Mouse (Mus musculus) embryonic facial prominence, embryonic 12.5 days (tissue): ENCODE measurements around the gene Fcgr4. TPM values are rescaled to one million over a fixed set of nuclear protein-coding genes. Genes with fewer than 3 reads are reported as not detected.

Experiments used
- ATAC-seq: fragments of 200-750 bp; cut with Nextera tagmentation; 2 replicates; pipeline ENCODE4 v1.8.0; 2017; ENCODE audit not compliant: insufficient number of reproducible peaks, insufficient read depth, low FRiP score, low TSS enrichment
- H3K27ac ChIP-seq: fragments of 300-500 bp; sonication (generic); 2 replicates; pipeline ENCODE4 v1.5.1; 2016; ENCODE audit warnings: mild to moderate bottlenecking
- H3K27me3 ChIP-seq: fragments of 300-500 bp; sonication (generic); 2 replicates; pipeline ENCODE4 v1.6.1; 2016; ENCODE audit warnings: mild to moderate bottlenecking, moderate library complexity
- H3K36me3 ChIP-seq: fragments of 300-500 bp; sonication (generic); 2 replicates; pipeline ENCODE4 v1.6.1; 2016; ENCODE audit warnings: mild to moderate bottlenecking
- H3K4me1 ChIP-seq: fragments of 300-500 bp; sonication (generic); 2 replicates; pipeline ENCODE4 v1.6.1; 2016
- H3K4me2 ChIP-seq: fragments of 300-500 bp; sonication (generic); replicated peaks from 2 replicates; pipeline ENCODE4 v1.6.1; 2016; ENCODE audit warnings: mild to moderate bottlenecking, moderate library complexity
- H3K4me3 ChIP-seq: fragments of 300-500 bp; sonication (generic); 2 replicates; pipeline ENCODE4 v1.5.1; 2016; ENCODE audit warnings: mild to moderate bottlenecking
- H3K9ac ChIP-seq: fragments of 300-500 bp; sonication (generic); 2 replicates; pipeline ENCODE4 v1.6.1; 2016; ENCODE audit warnings: mild to moderate bottlenecking, moderate library complexity
- H3K9me3 ChIP-seq: fragments of 300-500 bp; sonication (generic); 2 replicates; pipeline ENCODE4 v1.6.1; 2016; ENCODE audit warnings: mild to moderate bottlenecking, moderate library complexity
- WGBS: fragments of 180-500 bp; shearing (Covaris S2); methylation state at CpG from one replicate; pipeline ENCODE4 v1.1.7; 2016; 5-methylcytosine and 5-hydroxymethylcytosine counted together
- polyA plus RNA-seq: library from polyadenylated mRNA; unstranded; fragments of >200 nt; fragmentation: Nextera tagmentation; extraction: Ambion mirVana; gene quantifications from 2 replicates; pipeline ENCODE4 v1.2.1, GENCODE M21; 2016

Fcgr4 gene
- polyA plus RNA-seq, 1 experiment from 2014 or later, result 0.13 TPM

DNA sequence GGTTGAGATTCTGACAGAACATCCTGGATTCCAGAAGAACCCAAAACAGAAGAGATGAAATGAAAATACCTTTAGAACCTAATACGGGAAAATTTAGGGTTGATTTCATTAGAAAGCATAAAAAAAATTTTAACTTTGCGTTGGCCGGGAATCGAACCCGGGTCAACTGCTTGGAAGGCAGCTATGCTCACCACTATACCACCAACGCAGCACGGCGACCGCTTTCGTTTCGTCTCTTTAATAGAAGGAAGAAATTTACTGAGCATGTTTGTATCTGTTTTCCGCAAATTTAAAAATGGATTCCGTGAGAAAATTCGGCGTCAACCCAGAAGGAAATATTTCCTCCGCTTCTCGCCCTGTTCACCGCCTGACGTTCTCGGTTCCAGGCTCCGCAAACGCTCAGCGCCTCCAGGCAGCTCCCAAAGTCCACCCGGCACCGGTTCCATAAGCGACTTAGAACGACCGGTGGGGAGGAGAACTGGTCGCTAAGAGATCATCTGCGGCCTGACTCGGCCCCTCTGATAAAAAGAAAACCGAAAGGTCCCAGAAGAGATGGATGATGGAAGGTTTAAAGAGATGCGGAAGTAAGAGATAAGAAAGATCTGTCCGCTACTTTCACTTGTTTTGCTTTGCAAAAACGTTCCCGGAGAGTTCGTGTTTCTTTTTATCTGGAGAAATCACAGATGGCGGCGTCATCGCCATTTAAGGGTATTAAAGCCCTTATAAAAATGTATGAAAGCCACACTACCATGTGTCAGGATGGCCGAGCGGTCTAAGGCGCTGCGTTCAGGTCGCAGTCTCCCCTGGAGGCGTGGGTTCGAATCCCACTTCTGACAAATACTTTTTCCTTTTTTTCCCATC lies 19.4 kb downstream of the Fcgr4 start:
- Histone ChIP-seq H3K4me3 (peak overlapping the region; percentile 82), H3K9ac (peak overlapping the region; percentile 52; the same call in 1 of the 2 replicates), H3K36me3 (no peaks in the 10 kb centered on the region), H3K27me3 (peaks cover 20% of the 10 kb centered on the region), H3K4me1 (peaks cover 6% of the 10 kb centered on the region; the same call in 1 of the 2 replicates), H3K27ac (peak overlapping the region; percentile 58), H3K9me3 (no peaks in the 10 kb centered on the region), H3K4me2 (peak overlapping the region; percentile 50)
- WGBS, result under 1% methylated on average over 47 of the region's 47 CpGs
- ATAC-seq, result peak; percentile 68

DNA sequence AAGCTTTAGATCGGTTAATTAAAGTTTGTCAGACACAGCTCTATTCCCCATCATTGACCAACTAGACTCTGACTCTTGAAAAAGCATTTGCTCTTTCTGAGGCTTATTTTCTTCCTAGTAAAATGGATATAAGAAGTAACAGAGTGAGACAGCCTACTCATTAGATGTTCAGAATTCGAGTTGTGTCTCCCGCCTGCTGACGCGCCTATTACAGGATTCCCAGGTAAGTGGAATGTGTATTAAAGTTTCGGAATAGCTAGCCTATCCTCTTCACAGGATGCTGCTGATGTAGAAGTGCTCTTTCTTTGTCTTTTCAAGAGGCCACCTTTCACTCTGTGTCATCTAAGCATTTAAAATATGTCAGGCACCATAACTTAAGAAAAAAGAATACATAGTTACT lies 20.4 kb downstream of the Fcgr4 start:
- no peak for ATAC-seq
- Histone ChIP-seq H3K4me2 (no peak overlapping the region; the same call in 1 of the 2 replicates), H3K9ac (no peak overlapping the region), H3K9me3 (no peaks in the 10 kb centered on the region), H3K4me3 (no peak overlapping the region), H3K27me3 (peaks cover 16% of the 10 kb centered on the region), H3K36me3 (no peaks in the 10 kb centered on the region), H3K27ac (no peak overlapping the region), H3K4me1 (peaks cover 6% of the 10 kb centered on the region; the same call in 1 of the 2 replicates)
- WGBS, result 76% methylated on average over 6 of the region's 6 CpGs

DNA sequence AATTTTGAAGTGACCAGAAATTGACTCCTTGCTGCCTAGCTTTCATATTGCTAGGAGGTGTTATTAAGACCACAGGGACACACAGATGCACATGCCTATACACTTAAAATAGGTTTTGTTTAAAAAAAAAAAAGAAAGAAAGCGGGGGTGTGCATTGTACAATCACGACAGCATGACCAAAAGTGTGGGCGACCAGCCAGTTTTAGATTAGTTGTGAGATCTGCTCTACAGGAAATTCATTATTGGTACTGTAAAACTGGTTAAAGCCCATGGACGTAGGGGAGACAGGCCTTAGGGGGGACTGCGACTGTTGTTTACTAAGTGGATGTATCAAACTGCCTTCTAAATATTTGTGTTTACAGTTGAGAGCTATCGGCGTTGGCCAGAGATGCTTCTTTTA lies 21.2 kb downstream of the Fcgr4 start:
- H3K4me3 ChIP-seq, result no peak overlapping the region
- H3K36me3 ChIP-seq, result no peaks in the 10 kb centered on the region
- peaks cover 4% of the 10 kb centered on the region; the same call in 1 of the 2 replicates for H3K4me1 ChIP-seq
- no peak overlapping the region for H3K27ac ChIP-seq
- peaks cover 14% of the 10 kb centered on the region for H3K27me3 ChIP-seq
- no peaks in the 10 kb centered on the region for H3K9me3 ChIP-seq
- H3K4me2 ChIP-seq, result no peak overlapping the region
- ATAC-seq, result no peak
- H3K9ac ChIP-seq, result no peak overlapping the region
- 87% methylated on average over 7 of the region's 7 CpGs for WGBS

DNA sequence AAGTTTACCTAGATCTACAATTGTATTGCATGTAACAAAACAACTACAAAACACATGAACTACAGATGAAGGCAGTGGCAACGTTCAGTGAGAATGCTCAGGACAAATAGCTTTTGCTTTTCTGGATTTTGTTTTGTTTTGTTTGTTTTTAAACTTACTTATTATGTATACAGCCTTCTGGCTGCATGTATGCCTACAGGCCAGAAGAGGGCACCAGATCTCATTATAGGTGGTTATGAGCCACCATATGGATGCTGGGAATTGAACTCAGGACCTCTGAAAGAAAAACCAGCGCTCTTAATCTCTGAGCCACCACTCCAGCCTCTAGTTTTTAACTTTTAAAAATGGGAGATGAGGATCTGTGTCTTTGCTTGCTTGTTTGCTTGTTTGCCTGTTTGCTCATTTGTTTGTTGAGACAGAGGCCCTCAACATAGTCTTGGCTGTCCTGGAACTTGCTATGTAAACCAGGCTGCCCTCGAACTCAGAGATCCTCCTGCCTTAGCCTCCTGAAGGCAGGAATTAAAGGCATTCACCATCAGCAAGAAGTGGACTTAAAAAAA lies 25.0 kb downstream of the Fcgr4 start:
- Histone ChIP-seq H3K9me3 (no peaks in the 10 kb centered on the region), H3K9ac (no peak overlapping the region), H3K4me1 (no peaks in the 10 kb centered on the region), H3K4me2 (peak overlapping the region; percentile 45), H3K27me3 (peaks cover 4% of the 10 kb centered on the region; the same call in 1 of the 2 replicates), H3K27ac (peak overlapping the region; percentile 78; the same call in 1 of the 2 replicates), H3K4me3 (peak overlapping the region; percentile 66), H3K36me3 (no peaks in the 10 kb centered on the region)
- 72% methylated on average over 3 of the region's 3 CpGs for WGBS
- ATAC-seq, result no peak

DNA sequence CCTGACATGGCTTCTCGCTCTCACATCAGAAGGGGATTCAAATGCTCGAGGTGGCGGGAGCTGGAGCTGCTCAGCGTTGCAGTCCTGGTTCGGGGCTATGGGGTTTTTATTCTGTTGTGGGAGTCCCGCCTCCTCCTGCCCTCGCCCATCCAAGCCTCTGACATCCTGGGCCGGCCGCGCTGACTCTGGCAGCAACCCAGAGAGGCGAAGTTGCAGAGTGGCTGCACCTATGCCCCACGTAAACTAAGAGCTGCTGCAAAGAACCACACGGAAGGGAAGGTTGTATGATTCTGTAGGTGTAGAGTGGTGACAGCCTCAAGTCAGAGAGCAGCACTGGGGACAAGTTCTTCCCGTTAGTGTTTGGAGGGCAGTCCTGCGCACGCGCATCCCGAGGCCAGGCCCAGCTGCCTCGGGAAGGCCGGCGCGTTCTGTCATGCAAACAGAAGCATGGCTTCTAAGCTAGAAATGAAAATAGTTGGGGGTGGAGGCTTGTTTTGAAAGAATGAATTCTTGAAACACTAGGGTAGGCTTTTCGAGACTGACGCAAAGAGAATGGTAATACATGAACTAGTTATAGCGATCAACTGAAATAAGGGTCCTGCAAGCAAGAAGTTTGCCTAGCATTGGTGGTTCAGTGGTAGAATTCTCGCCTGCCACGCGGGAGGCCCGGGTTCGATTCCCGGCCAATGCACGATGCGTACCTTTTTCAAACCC lies 25.8 kb downstream of the Fcgr4 start:
- under 1% methylated on average over 33 of the region's 33 CpGs for WGBS
- peak overlapping the region; percentile 66 for H3K4me3 ChIP-seq

DNA sequence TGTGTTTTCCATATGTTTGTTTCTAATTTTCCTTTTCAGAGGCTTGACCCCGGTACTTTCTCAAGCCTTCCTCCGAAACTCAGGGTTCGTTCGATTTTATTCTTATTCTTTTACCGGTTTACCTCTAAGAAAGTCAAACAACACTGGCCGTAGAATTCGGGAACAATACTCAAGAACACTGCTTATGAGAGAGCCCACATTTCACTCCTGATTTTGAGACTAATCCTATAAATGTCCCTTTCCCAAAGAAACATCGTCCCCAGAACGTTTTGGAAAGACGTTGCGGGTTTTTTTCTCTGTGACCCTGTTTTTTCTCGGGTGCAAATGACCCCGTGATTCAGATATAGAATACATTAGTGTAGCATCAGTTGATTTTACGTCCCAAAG lies 26.4 kb downstream of the Fcgr4 start:
- H3K4me1 ChIP-seq, result no peaks in the 10 kb centered on the region
- no peak for ATAC-seq
- H3K27ac ChIP-seq, result no peak overlapping the region
- H3K36me3 ChIP-seq, result no peaks in the 10 kb centered on the region
- peak overlapping the region; percentile 66 for H3K4me3 ChIP-seq
- H3K27me3 ChIP-seq, result peaks cover 3% of the 10 kb centered on the region; the same call in 1 of the 2 replicates
- WGBS, result 5% methylated on average over 14 of the region's 14 CpGs
- H3K9me3 ChIP-seq, result no peaks in the 10 kb centered on the region
- no peak overlapping the region for H3K9ac ChIP-seq
- H3K4me2 ChIP-seq, result peak overlapping the region; percentile 49

More for the DNA sequence above, 25.8 kb downstream of the Fcgr4 start:
- Histone ChIP-seq H3K27me3 (peaks cover 4% of the 10 kb centered on the region; the same call in 1 of the 2 replicates), H3K4me1 (no peaks in the 10 kb centered on the region), H3K36me3 (no peaks in the 10 kb centered on the region), H3K9me3 (no peaks in the 10 kb centered on the region), H3K9ac (peak overlapping the region; percentile 60), H3K4me2 (peak overlapping the region; percentile 49), H3K27ac (peak overlapping the region; percentile 78)
- ATAC-seq, result peak; percentile 87

DNA sequence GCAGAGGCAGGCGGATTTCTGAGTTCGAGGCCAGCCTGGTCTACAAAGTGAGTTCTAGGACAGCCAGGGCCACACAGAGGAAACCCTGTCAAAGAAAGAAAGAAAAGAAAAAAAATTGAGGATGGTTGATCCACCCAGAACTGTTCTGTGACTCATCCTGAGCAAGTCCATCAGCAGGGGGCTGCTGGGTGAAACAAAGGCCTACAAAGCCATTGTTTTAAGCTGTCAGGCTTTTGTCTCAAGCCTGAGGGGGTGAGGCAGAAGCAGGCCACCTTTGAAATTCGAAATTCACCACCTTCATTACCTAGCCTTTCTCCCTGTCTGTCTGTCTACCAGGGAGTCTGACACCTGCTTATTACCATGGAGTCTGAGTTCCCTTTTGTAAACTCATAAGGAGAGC lies 27.8 kb downstream of the Fcgr4 start:
- ATAC-seq, result no peak
- H3K36me3 ChIP-seq, result no peaks in the 10 kb centered on the region
- H3K27me3 ChIP-seq, result no peaks in the 10 kb centered on the region
- H3K4me2 ChIP-seq, result no peak overlapping the region
- H3K9me3 ChIP-seq, result no peaks in the 10 kb centered on the region
- H3K9ac ChIP-seq, result no peak overlapping the region
- no peak overlapping the region for H3K27ac ChIP-seq
- 63% methylated on average over 3 of the region's 3 CpGs for WGBS
- H3K4me1 ChIP-seq, result no peaks in the 10 kb centered on the region
- no peak overlapping the region for H3K4me3 ChIP-seq

DNA sequence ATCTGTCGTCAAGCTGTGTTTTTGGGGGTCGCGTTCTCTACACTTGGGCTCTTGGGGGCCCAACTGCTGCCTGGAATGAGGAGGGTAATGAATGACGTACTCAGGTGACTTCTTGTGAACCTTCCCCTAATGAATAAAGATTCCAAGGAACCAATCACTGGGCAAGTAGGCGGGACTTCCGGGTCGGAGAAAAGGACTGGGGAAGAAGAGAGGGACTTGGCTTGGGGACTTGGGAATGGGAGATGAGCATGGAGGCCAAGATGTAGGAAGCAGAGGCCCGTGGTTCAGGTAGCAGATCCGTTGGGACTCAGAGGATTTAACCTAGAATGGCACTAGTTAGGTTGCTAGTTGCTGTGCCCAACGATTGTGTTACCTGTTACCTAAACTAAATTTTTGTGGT lies 30.5 kb downstream of the Fcgr4 start:
- Histone ChIP-seq H3K9me3 (no peaks in the 10 kb centered on the region), H3K4me3 (no peak overlapping the region), H3K9ac (no peak overlapping the region), H3K36me3 (no peaks in the 10 kb centered on the region), H3K27me3 (no peaks in the 10 kb centered on the region), H3K27ac (no peak overlapping the region), H3K4me1 (no peaks in the 10 kb centered on the region), H3K4me2 (no peak overlapping the region)
- WGBS, result 45% methylated on average over 10 of the region's 10 CpGs
- no peak for ATAC-seq

DNA sequence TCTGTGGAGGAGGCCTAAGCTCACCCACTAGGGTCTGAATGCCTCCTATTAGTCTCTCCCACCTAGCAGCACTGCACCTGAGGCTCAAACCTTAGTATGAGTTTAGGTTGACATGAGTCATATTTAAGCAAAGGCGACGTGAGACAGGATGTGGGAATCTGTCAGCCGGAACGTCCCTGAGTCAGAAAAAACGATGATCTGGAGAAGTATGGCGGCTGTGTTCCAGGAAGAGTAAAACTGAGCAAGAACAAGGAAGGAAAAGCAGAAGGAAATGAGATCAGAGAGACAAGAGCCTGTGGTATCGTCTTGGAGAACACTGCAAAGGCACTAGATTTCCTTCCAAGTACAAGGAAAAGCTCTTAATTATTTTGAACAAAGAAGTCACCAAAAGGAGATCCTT lies 32.1 kb downstream of the Fcgr4 start:
- H3K27me3 ChIP-seq, result no peaks in the 10 kb centered on the region
- no peaks in the 10 kb centered on the region for H3K9me3 ChIP-seq
- no peak overlapping the region for H3K27ac ChIP-seq
- H3K4me2 ChIP-seq, result no peak overlapping the region
- H3K4me3 ChIP-seq, result no peak overlapping the region
- no peaks in the 10 kb centered on the region for H3K36me3 ChIP-seq
- no peak overlapping the region for H3K9ac ChIP-seq
- WGBS, result 85% methylated on average over 7 of the region's 7 CpGs
- H3K4me1 ChIP-seq, result no peaks in the 10 kb centered on the region
- no peak for ATAC-seq

DNA sequence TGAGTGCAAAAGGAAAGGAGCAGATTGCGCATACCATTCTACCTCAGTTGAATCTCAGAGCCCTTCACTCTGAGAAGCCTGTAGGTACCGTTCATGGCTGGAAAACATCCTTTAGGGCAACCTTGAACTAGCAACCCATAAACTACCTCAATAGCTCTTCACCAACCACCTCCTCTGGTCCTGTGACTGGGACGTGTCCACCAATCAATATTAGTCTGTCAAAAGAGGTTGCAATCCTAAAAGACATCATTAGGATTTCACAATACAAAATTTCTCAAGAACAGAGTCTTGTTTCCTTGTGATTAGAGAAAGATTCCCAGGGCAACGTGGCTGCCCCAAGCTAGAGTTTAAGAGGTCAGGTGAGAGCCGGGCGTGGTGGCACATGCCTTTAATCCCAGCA lies 34.6 kb downstream of the Fcgr4 start:
- Histone ChIP-seq H3K27me3 (no peaks in the 10 kb centered on the region), H3K9me3 (no peaks in the 10 kb centered on the region), H3K4me1 (no peaks in the 10 kb centered on the region), H3K4me3 (no peak overlapping the region), H3K4me2 (no peak overlapping the region), H3K36me3 (no peaks in the 10 kb centered on the region), H3K27ac (no peak overlapping the region), H3K9ac (no peak overlapping the region)
- WGBS, result 87% methylated on average over 6 of the region's 6 CpGs
- ATAC-seq, result no peak

DNA sequence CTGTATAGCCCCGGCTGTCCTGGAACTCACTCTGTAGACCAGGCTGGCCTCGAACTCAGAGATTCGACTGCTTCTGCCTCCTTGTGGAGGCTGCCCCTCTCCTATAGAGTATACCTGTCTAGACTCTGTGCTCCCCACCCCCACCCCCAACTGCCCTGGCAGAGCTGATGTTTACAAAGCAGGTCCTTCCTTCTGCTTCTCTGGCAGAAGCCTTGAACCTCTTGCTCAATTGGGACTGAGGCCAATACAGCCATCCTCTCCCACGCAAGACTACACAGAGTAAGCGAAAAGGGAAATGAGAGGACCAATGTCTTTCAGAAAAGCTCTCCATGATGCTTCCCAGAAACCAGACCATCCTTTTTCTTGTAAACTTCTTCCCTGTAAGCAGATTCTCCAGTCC lies 38.5 kb downstream of the Fcgr4 start:
- Histone ChIP-seq H3K4me2 (no peak overlapping the region), H3K4me1 (no peaks in the 10 kb centered on the region), H3K27ac (no peak overlapping the region), H3K9me3 (no peaks in the 10 kb centered on the region), H3K9ac (no peak overlapping the region), H3K4me3 (no peak overlapping the region), H3K36me3 (no peaks in the 10 kb centered on the region), H3K27me3 (no peaks in the 10 kb centered on the region)
- 93% methylated on average over 5 of the region's 5 CpGs for WGBS
- no peak for ATAC-seq
